Mouse (Mus musculus) left cerebral cortex, adult 8-10 months (tissue): ENCODE results near the gene Banp. TPM values are rescaled to one million over a fixed set of nuclear protein-coding genes. Genes with fewer than 3 reads are reported as not detected.

Experiments
- DNase-seq, 2 experiments: peaks; one replicate each; pipeline ENCODE4 v3.0.0; 2022; ENCODE audit warnings: low spot score in 2 of 2
- total RNA-seq, 4 experiments: library from RNA; stranded (reverse); gene quantifications; 2 replicates each; pipeline ENCODE4 v1.2.4; 2022

Banp gene
- 10 to 100 TPM; 26.1 to 35.5 (median 27.9) TPM for total RNA-seq

DNA sequence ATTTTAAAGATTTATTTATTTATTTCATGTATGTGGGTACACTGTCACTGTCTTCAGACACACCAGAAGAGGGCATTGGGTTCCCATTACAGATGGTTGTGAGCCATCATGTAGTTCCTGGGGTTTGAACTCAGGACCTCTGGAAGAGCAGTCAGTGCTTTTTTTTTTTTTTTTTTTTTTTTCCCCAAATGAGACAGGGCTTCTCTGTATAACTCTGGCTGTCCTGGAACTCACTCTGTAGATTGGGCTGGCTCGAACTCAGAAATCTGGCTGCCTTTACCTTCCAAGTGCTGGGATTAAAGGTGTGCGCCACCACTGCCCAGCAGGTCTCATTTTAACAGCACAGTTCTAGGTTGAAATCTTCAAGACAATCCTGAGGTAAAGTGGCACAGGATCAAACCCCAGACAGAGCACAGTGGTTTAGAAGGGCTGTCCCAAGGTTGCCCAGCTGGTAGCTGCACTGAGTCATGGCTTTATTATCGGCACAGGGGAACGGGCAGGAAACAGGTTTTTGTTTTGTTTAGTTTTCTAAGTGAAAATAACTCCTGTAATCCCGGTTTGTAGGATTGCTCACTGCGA is at the start of gene Banp:
TSS of gene Banp (plus strand) at position 529 of the 579 bp plus-strand sequence.
- DNase-seq, result no peak

DNA sequence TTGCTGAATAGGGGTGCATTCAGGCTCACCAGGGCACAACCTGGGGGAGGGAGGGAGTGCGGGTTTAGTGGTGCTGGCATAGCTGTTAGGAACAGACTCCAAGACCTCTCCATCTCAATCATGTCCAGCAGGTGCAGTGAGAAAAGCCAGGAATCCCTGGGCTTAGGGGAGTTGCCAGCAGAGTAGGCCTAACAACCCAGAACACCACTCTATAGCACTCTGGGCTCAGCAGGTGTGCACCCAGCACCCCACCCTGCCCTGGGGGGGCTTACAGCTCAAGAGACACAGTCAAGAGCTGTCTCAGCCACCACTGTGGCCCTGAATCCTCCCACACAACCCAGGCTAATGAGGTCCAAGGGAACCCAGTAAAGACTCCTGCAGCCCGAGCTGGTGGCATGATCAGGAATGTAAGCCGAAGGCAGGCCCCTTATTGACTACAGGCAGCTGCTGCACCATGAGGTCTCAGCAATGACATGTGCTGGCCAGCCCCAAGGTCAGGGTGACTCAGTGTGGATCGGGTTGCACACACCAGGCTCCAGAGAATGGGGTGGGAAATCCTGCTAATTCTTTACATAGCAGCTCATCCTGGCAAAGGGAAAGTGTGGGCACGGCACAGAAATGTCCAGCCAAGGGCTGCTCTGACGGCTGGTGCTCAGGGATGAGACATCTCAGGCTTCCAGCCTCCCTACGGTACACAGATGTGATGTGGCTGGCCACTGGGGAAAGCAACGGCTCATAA is 47.9 kb upstream of the Banp start:
- DNase-seq, result no peak

DNA sequence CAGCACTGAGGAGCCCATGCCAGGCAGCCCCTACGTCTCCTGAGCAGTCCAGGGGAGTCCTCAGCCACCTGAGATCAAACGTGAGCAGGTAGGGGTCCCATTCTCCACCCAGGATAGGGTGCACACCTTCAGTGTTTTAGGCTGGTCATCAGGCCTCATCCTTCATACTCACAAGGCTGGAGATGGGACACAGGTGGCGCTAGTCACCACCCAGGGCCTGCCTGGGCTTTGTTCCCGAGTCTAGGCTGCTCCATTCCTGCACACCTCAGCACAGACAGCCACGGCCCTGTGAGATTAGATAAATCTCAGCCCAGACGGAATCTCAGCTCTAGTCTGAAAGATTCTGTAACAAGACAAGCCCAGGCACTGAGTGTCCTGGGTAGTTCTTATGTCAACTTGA is 45.6 kb upstream of the Banp start:
- no peak for DNase-seq

- DNase-seq, result no peak
Observed at GRCm38 (mm10) chr8:121904999-121905398, 44.6 kb upstream of the Banp start.

GRCm38 (mm10) chr8:121905420-121905819 is 44.1 kb upstream of the Banp start:
- no peak for DNase-seq

DNA sequence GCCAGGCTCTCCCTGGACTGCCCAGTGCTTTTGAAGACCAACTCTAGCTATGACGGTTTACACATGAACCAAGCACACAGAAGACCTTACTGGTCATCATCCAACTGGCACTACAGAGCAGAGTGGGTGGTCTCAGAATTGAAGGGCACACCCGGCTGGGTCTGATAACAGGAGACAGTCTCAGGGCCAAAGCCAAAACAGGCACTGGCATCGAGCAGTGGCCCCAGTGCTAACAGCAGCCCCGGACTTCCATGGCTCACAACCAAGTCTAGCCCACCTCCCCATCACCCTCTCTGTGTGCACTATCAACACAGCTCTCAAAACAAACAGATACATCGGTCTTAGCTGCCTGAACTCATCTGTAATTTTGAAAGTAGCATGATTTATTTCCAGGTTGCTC is 43.7 kb upstream of the Banp start:
- DNase-seq, result no peak

GRCm38 (mm10) chr8:121906542-121907512 is 42.7 kb upstream of the Banp start:
- peak in 1 of 2 experiments; percentile 51 for DNase-seq

- DNase-seq, result peak; percentile 90 to 93
Observed at GRCm38 (mm10) chr8:121907587-121908248, 41.8 kb upstream of the Banp start, which contains the start of gene Slc7a5. Gene Slc7a5, minus strand, starts transcription at chr8:121907694.

DNA sequence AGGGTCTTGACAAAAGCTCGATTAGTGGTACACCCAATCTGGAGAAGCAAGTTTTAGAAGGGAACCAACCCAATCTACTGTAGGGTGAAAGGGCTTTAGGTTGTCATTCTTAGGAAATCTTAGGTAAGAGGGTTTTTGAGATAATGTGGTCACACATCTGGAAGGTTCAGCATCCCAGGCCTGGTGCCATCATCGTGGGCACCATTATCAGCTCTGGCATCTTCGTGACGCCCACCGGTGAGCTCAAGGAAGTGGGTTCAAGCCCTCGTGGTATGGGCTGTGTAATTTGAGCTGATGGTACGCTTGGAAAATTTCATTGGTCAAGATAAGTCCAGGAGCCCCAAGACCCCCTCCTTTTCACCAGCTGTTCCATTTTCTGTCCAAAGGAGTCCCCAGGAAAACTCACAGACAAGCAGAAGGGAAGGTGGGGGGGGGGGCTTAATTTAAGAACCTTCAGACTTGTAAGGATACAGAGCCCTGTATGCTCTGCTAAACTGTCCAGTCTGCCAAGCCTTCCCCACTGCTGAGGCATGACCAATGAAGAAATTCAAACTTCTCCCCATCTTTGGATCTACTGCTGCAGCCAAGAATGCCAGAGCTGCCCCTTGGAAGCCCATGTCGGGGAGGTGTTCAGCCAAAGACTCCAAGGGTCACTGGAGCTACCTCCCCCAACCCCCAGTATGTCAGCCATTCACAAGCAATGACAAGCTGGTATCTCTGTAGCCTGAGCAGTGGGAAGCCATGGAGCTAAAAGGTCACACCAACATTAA is 41.0 kb upstream of the Banp start:
- DNase-seq, result no peak

GRCm38 (mm10) chr8:121909148-121909541 is 40.4 kb upstream of the Banp start:
- no peak for DNase-seq

DNA sequence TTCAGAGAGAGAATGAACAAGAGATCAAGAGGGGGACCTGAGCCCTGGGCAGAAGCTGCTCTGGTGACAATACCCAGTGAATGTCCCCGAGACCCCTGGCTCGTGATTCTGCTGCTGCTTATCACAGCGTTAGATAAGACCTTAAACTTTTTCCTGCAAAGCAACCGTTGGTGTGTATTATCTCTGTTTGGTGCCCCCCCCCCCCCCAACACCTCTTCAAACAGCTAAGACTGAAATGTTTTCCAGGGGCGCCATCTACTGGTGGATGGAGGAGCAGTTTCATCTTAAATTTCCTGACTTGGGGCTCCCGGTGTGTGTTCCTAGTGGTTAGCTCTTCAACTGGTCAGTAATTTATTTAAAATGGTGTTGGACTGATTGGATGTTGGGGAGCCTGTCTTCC is 39.9 kb upstream of the Banp start:
- peak; percentile 46 to 50 for DNase-seq

- no peak for DNase-seq
Observed at GRCm38 (mm10) chr8:121911400-121911799, 38.1 kb upstream of the Banp start.

GRCm38 (mm10) chr8:121911987-121912386 is 37.6 kb upstream of the Banp start:
- no peak for DNase-seq

DNA sequence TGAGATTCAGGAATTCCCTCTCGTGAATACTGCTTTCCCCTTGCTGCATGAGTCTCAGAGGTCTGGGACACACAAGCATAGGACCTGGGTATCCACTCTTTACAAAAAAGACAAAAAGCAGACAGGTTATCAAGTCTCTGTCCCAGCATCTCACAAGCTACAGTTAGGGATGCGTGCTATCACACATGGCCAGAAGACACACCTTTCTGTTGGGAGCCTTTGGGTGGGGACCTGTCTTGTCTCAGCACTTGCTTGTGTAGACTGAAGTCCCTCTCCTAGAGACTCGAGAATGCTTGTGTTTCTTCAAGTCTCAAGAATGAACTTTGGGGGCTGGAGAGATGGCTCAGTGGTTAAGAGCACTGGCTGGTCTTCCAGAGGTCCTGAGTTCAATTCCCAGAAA is 36.7 kb upstream of the Banp start:
- DNase-seq, result no peak

DNA sequence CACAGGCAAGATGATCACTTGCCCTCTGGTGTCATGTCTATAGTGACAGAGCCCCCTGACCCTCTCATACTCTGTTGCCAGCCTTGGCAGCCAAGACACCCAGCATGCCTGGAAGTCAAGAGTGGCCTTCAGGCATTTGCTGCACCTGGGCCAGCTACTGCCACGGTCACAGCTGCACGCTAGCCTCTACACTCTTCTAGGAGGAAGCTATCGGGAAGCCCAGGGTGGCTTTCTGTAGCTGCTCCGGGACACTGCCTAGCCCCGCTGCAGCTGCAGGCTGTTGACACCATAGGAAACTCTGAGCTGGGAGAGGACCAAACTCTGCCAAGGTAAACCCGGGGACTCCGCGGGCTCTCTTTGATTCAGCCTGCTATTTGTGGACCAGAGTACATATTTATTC is 36.2 kb upstream of the Banp start:
- DNase-seq, result no peak

DNA sequence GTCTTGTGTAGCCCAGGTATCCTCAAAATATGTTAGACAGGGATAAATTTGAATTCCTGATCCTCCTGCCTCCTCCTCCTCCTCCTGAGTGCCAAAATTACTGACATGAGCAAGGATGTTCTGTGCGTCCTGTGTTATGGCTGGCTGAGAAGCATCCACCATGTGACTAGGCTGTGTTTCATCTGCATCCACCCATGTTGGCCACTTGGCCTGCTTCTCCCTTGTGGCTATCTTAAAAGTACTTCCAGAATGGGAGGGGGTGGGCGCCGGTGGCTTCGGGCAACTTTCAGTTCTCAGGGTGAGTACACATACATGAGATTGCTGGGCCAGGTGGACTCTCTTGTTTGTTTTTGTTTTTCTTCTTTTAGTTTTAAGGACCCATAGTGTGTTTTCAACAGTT is 30.4 kb upstream of the Banp start:
- no peak for DNase-seq

GRCm38 (mm10) chr8:121919731-121920130 is 29.8 kb upstream of the Banp start:
- no peak for DNase-seq

DNA sequence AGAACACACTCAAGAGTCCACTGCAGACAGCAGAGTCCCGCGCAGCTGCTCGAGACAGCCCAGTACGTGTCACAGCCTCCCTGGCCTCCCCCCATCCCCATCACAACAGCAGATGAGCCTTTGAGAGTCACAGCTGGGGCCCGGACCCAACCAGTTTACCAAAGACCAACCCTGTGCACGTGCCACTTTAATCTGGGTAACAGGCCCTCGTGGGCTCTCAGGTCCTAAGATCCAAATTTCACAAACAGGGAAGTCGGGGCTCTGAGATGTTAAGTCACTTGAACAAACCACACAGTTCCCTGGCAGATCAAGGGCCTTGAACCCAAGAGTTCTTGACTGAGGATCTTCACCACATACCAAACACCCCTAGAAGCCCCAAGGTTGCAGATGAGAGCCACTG is 28.0 kb upstream of the Banp start:
- no peak for DNase-seq

- no peak for DNase-seq
Observed at GRCm38 (mm10) chr8:121922101-121922500, 27.4 kb upstream of the Banp start.

DNA sequence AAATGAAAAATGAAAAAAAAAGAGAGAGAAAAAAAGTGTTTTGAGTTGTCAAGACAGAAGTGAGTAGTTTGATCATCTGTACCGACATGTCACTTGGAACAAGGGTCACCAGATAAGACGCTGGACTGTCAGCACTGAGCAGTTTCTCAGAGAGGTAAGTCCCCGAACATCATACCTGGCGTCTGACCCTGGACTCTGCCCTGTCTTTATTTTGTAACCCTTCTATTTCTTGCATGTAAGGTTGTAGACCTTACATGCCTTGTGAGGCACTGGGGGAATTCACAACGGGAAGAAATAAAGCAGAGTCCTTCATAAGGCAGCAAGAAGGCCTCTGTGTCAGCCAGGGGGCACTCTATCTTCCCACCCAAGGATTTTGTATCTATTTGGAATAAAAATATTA is 24.9 kb upstream of the Banp start:
- DNase-seq, result no peak

GRCm38 (mm10) chr8:121925624-121926023 is 23.9 kb upstream of the Banp start:
- DNase-seq, result no peak
